Mouse (Mus musculus) heart, adult 2 months (tissue): ENCODE measurements around the gene Rps12-ps3. TPM values are rescaled to one million over a fixed set of nuclear protein-coding genes. Genes with fewer than 3 reads are reported as not detected.

ENCODE experiments used
- DNase-seq, 2 experiments: peaks; one replicate each; pipeline ENCODE4 v3.0.0; 2021
- H3K27ac ChIP-seq: fragments of 200-600 bp; 2 replicates; pipeline ENCODE4 v1.8.1; 2022
- H3K27me3 ChIP-seq: fragments of 200-500 bp; 2 replicates; pipeline ENCODE4 v1.6.1; 2012; ENCODE audit warnings: mild to moderate bottlenecking, low read length, inconsistent platforms, mixed read lengths; ENCODE audit not compliant: control insufficient read depth, insufficient read depth
- H3K36me3 ChIP-seq: fragments of 200-500 bp; 2 replicates; pipeline ENCODE4 v1.6.1; 2012; ENCODE audit warnings: low read length, inconsistent platforms; ENCODE audit not compliant: control insufficient read depth, insufficient read depth
- H3K4me1 ChIP-seq: fragments of 200-500 bp; 2 replicates; pipeline ENCODE4 v1.6.1; 2011; ENCODE audit warnings: low read length; ENCODE audit not compliant: control insufficient read depth, insufficient read depth
- H3K4me3 ChIP-seq: fragments of 200-600 bp; 2 replicates; pipeline ENCODE4 v1.8.1; 2022
- H3K79me2 ChIP-seq: fragments of 200-500 bp; replicated peaks from 2 replicates; pipeline ENCODE4 v1.6.1; 2012; ENCODE audit warnings: mild to moderate bottlenecking, inconsistent platforms, low read length, moderate library complexity, mixed read lengths; ENCODE audit not compliant: control insufficient read depth, insufficient read depth
- H3K9ac ChIP-seq: fragments of 200-500 bp; 2 replicates; pipeline ENCODE4 v1.6.1; 2012; ENCODE audit warnings: low read depth, mild to moderate bottlenecking, control low read depth, inconsistent platforms, low read length, mixed read lengths
- CTCF ChIP-seq: fragments of 200-600 bp; IDR thresholded peaks from 2 replicates; pipeline ENCODE4 v1.8.1; 2022; ENCODE audit warnings: antibody characterized with exemption, mild to moderate bottlenecking, moderate library complexity
- EP300 ChIP-seq: fragments of 200-500 bp; IDR thresholded peaks from 2 replicates; pipeline ENCODE4 v1.6.1; 2011; ENCODE audit warnings: low read depth, low read length, control low read depth; ENCODE audit not compliant: insufficient read depth
- POLR2A ChIP-seq: fragments of 200-500 bp; IDR thresholded peaks from 2 replicates; pipeline ENCODE4 v1.6.1; 2011; ENCODE audit warnings: mild to moderate bottlenecking, low read depth, low read length, control low read depth; ENCODE audit not compliant: insufficient read depth
- WGBS: fragments of 180-500 bp; shearing (Covaris S2); methylation state at CpG from one replicate; pipeline ENCODE4 v1.1.7; 2018; 5-methylcytosine and 5-hydroxymethylcytosine counted together
- intact Hi-C: fragments of 180-260 bp; cut with DNase I; formaldehyde crosslinking; loops from one replicate; pipeline ENCODE4 v1.15.1; 2025
- long read RNA-seq: library from polyadenylated mRNA; stranded (forward); transcript quantifications from one replicate; pipeline ENCODE4 v2.0.0, GENCODE M21; 2021
- polyA plus RNA-seq: library from polyadenylated mRNA; depleted of rRNA; stranded (reverse); fragments of >200 nt; gene quantifications from 2 replicates; pipeline ENCODE4 v1.2.3, GENCODE M21; 2012; rRNA removed
- total RNA-seq, 2 experiments: library from RNA; stranded (reverse); gene quantifications; 2 replicates each; pipeline ENCODE4 v1.2.3; 2021

Gene Rps12-ps3
- total RNA-seq = 100 to 1,000 TPM; 251 to 301 TPM
- 728 and 927 TPM in 2 replicates for polyA plus RNA-seq
- long read RNA-seq, transcript Rps12-ps3-201 (1 exons, 494 nt) = major isoform, 6 of 6 reads
- long read RNA-seq, partial matches to known transcripts = 0 of 6 reads
- long read RNA-seq, other reads (novel, unspliced or antisense) = 0 of 6 reads

DNA sequence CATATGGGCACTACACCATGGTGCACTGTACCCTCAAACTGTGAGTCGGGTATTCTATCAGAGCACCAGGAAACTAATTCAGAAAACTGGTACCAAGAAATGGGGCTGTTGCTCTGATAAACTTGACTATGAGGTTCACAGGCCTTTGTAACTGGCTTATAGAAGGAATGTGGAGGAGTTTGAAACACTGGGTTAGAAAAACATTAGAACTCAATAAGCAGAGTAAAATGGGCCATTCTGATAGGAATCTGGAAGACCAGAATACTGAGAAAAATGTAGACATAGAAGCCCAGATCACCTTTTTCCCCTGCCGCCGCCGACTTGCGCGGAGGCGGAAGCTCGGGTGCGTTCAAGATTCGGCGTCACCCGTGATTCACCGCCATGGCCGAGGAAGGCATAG, at the start of gene Rps12-ps3:
Gene Rps12-ps3, plus strand, starts transcription at position 301 of the 400 bp plus-strand sequence.
- peaks cover 9% of the 10 kb centered on the region for H3K79me2 ChIP-seq
- DNase-seq = no peak
- intact Hi-C loops = no loop called here
- 97% methylated on average over 14 of the region's 14 CpGs for WGBS
- TF ChIP-seq EP300 = no peak
- TF ChIP-seq POLR2A = no peak
- TF ChIP-seq CTCF = no peak
- 0 out of 2 replicates have a peak, but pooled peaks cover 1% of the 10 kb centered on the region for H3K4me1 ChIP-seq
- H3K36me3 ChIP-seq = peaks cover 4% of the 10 kb centered on the region
- no peak within 1 kb of the TSS for H3K27ac ChIP-seq
- H3K27me3 ChIP-seq = no peaks in the 10 kb centered on the region
- H3K4me3 ChIP-seq = no peak within 1 kb of the TSS
- no peak within 1 kb of the TSS for H3K9ac ChIP-seq

DNA sequence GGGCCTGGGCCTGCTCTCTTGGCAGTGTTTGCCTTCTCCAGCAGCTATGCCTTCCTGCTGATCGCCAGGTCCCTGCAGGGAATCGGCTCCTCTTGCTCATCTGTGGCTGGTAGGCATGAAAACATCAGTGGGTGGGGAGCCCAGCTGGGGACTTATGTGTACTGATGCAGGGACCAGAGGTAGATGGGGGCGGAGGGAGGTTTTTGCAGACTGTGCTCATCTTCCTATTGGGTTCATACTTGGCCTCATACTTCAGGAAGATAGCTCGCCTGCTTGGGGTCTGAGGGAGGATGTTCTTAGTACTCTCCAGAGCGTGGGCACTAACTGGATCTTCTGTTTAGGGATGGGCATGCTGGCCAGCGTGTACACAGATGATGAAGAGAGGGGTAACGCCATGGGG, 48.9 kb upstream of the Rps12-ps3 start:
- Histone ChIP-seq H3K27me3 (no peaks in the 10 kb centered on the region), H3K36me3 (no peaks in the 10 kb centered on the region), H3K9ac (no peak overlapping the region), H3K4me1 (no peaks in the 10 kb centered on the region), H3K79me2 (no peaks in the 10 kb centered on the region), H3K27ac (no peak overlapping the region), H3K4me3 (no peak overlapping the region)
- TF ChIP-seq POLR2A = no peak
- TF ChIP-seq EP300 = no peak
- no peak for TF ChIP-seq CTCF
- no peak for DNase-seq
- intact Hi-C loops = no loop called here
- 94% methylated on average over 7 of the region's 7 CpGs for WGBS

DNA sequence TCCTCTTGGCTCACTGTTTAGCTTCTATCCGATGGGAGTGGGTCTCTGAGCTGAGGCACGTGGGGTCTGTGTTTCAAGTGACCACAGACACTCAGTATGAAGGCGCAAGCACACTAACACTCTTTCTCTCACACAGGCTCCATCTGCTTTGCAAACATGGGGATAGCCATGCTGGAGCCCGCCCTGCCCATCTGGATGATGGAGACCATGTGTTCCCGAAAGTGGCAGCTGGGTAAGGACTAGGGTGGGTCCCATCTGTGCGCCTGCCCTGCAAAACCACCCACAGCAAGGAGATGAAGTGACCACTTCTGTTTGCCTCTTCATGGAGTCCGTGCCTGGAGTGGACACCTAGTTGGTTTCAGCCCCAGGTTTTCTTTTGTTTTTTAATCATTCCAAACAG, 45.7 kb upstream of the Rps12-ps3 start:
- 94% methylated on average over 7 of the region's 7 CpGs for WGBS
- TF ChIP-seq EP300 = no peak
- TF ChIP-seq CTCF = no peak
- no peak for TF ChIP-seq POLR2A
- no peaks in the 10 kb centered on the region for H3K4me1 ChIP-seq
- H3K79me2 ChIP-seq = no peaks in the 10 kb centered on the region
- intact Hi-C loops = no loop called here
- no peaks in the 10 kb centered on the region for H3K36me3 ChIP-seq
- H3K9ac ChIP-seq = no peak overlapping the region
- H3K27me3 ChIP-seq = no peaks in the 10 kb centered on the region
- H3K4me3 ChIP-seq = no peak overlapping the region
- no peak for DNase-seq
- no peak overlapping the region for H3K27ac ChIP-seq

DNA sequence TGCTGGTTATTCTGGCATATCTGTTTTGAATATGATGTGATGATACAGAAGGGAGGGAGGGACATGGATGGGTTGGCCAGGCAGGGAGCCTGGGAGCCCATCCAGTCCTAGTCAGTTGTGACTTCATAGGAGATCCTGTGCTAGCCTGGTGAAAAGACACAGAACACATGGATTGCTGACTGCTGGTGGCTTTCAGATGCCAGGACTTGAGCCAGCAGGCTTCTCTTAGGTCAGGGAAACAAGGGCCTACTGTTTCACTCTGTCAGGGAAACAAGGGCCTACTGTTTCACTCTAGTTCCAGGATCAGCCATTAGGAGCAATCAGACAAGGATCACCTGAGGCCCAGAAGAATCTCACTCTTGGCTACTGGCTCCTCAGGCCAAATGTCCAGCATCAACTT, 41.2 kb upstream of the Rps12-ps3 start:
- H3K27me3 ChIP-seq = no peaks in the 10 kb centered on the region
- no peaks in the 10 kb centered on the region for H3K4me1 ChIP-seq
- H3K9ac ChIP-seq = no peak overlapping the region
- DNase-seq = no peak
- intact Hi-C loops = no loop called here
- no peak overlapping the region for H3K27ac ChIP-seq
- no peak overlapping the region for H3K4me3 ChIP-seq
- no peak for TF ChIP-seq CTCF
- H3K79me2 ChIP-seq = no peaks in the 10 kb centered on the region
- H3K36me3 ChIP-seq = no peaks in the 10 kb centered on the region

DNA sequence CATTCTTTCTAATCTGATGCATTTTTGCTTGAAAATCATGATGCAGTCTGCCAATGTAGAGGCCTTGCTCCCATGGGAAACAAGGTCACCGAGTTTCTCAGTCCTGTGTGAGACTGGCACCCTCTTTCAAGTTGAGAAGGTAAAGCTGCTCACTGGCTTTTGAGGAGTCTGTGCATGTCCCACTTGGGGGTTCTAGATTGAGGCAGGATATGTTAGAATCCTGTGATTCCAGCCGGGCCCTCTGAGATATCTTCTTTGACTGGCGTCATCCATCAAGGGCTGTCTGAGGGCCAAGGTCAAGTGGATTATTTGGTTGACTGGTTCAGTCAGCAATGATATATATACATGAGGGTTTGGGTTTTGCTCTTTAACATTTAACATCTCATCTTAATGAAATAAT, 40.1 kb upstream of the Rps12-ps3 start:
- Histone ChIP-seq H3K4me1 (no peaks in the 10 kb centered on the region), H3K36me3 (no peaks in the 10 kb centered on the region), H3K4me3 (no peak overlapping the region), H3K27ac (no peak overlapping the region), H3K27me3 (no peaks in the 10 kb centered on the region), H3K9ac (no peak overlapping the region), H3K79me2 (no peaks in the 10 kb centered on the region)
- 79% methylated on average over 3 of the region's 3 CpGs for WGBS
- TF ChIP-seq POLR2A (no peak), CTCF (no peak)
- intact Hi-C loops = no loop called here
- no peak for DNase-seq

DNA sequence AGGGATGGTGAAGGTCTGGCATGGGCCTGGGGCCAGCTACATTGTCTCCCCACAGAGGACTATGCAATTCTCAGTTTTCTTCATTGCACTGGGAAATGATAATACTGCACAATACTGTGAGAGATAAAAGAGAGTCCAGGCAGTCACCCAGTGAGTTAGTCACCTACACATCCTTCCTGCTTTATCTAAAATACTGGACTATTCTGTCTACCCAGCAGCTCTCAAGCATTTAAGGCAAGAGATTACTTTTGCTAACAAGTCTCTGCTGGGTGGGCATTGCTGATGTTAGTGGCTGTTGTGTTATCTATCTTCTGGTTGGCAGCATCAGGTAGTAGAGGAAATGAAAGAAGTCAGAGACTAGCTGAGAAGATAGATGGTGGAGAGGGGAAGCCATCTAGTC, 33.0 kb upstream of the Rps12-ps3 start:
- H3K4me1 ChIP-seq = no peaks in the 10 kb centered on the region; the same call in 1 of the 2 replicates
- TF ChIP-seq CTCF (no peak), EP300 (no peak), POLR2A (no peak)
- H3K79me2 ChIP-seq = no peaks in the 10 kb centered on the region
- no peak overlapping the region for H3K27ac ChIP-seq
- intact Hi-C loops = no loop called here
- no peak overlapping the region for H3K4me3 ChIP-seq
- no peak overlapping the region for H3K9ac ChIP-seq
- no peaks in the 10 kb centered on the region for H3K27me3 ChIP-seq
- H3K36me3 ChIP-seq = no peaks in the 10 kb centered on the region
- no peak for DNase-seq
